Mouse (Mus musculus) lung, postnatal 0 days (tissue): ENCODE results near the gene Rad18. TPM values are rescaled to one million over a fixed set of nuclear protein-coding genes. Genes with fewer than 3 reads are reported as not detected.

Experiments used
- ATAC-seq: fragments of 200-750 bp; cut with Nextera tagmentation; 2 replicates; pipeline ENCODE4 v1.8.0; 2017; ENCODE audit warnings: moderate library complexity
- DNase-seq: peaks from one replicate; pipeline ENCODE4 v3.0.0-alpha.2; 2016; ENCODE audit warnings: low spot score
- H3K27ac ChIP-seq: fragments of 300-500 bp; sonication (generic); 2 replicates; pipeline ENCODE4 v1.5.1; 2014; ENCODE audit warnings: antibody characterized with exemption, mild to moderate bottlenecking, low read length, mixed read lengths
- H3K27me3 ChIP-seq: fragments of 300-500 bp; sonication (generic); replicated peaks from 2 replicates; pipeline ENCODE4 v1.6.1; 2014; ENCODE audit warnings: low read length, mixed read lengths; ENCODE audit not compliant: insufficient read depth
- H3K36me3 ChIP-seq: fragments of 300-500 bp; sonication (generic); 2 replicates; pipeline ENCODE4 v1.6.1; 2014; ENCODE audit warnings: low read length, mixed read lengths; ENCODE audit not compliant: insufficient read depth
- H3K4me1 ChIP-seq: fragments of 300-500 bp; sonication (generic); 2 replicates; pipeline ENCODE4 v1.6.1; 2014; ENCODE audit warnings: antibody characterized with exemption, low read depth, low read length, mixed read lengths; ENCODE audit not compliant: insufficient read depth
- H3K4me2 ChIP-seq: fragments of 300-500 bp; sonication (generic); replicated peaks from 2 replicates; pipeline ENCODE4 v1.6.1; 2014; ENCODE audit warnings: low read depth, mild to moderate bottlenecking, low read length, moderate library complexity, mixed read lengths
- H3K4me3 ChIP-seq: fragments of 300-500 bp; sonication (generic); 2 replicates; pipeline ENCODE4 v1.5.1; 2014; ENCODE audit warnings: low read depth, low read length
- H3K9ac ChIP-seq: fragments of 300-500 bp; sonication (generic); replicated peaks from 2 replicates; pipeline ENCODE4 v1.6.1; 2014; ENCODE audit warnings: low read depth, mild to moderate bottlenecking
- H3K9me3 ChIP-seq: fragments of 300-500 bp; sonication (generic); 2 replicates; pipeline ENCODE4 v1.6.1; 2016; ENCODE audit warnings: low read length, mixed read lengths
- CTCF ChIP-seq: IDR thresholded peaks from 2 replicates; pipeline ENCODE4 v1.5.1; 2016; ENCODE audit warnings: antibody characterized with exemption, mild to moderate bottlenecking
- EP300 ChIP-seq: IDR thresholded peaks from 2 replicates; pipeline ENCODE4 v1.6.1; 2016; ENCODE audit warnings: antibody characterized with exemption, mild to moderate bottlenecking, control low read depth
- WGBS: fragments of 180-500 bp; shearing (Covaris S2); extraction: QIAGEN DNeasy Blood & Tissue Kit; methylation state at CpG from one replicate; pipeline ENCODE4 v1.1.7; 2014; 5-methylcytosine and 5-hydroxymethylcytosine counted together
- polyA plus RNA-seq: library from polyadenylated mRNA; unstranded; fragments of >200 nt; fragmentation: Nextera tagmentation; extraction: Ambion mirVana; gene quantifications from 2 replicates; pipeline ENCODE4 v1.2.1, GENCODE M21; 2015

The Rad18 gene
- polyA plus RNA-seq, 1 experiment from 2014 or later, result 8.1 TPM

DNA sequence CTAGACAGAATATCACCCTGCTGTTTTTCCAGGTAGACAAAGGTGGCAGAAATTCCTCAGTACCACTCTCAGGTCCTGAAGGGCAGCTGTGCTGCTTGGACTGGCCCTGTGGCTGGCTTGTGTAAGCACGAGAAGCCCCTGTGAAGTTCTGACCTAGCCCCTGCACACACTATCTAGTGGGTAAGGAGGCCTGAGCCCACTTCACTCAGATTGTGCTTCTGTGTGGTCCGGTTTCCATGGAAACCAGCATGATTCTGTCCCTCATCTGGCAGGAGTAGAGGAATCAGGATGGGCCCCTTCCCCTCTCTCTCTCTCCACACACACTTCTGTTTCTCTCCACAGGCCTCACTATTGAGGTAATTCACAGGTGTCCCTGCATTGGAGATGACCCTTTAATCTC, 38.6 kb upstream of the Rad18 start:
- Histone ChIP-seq H3K4me3 (no peak overlapping the region), H3K27me3 (no peaks in the 10 kb centered on the region), H3K9ac (no peak overlapping the region), H3K4me2 (no peak overlapping the region), H3K27ac (no peak overlapping the region), H3K4me1 (no peaks in the 10 kb centered on the region), H3K9me3 (no peaks in the 10 kb centered on the region), H3K36me3 (no peaks in the 10 kb centered on the region)
- no peak for ATAC-seq
- 82% methylated on average over 2 of the region's 2 CpGs for WGBS
- TF ChIP-seq EP300, result no peak
- no peak for TF ChIP-seq CTCF
- no peak for DNase-seq

DNA sequence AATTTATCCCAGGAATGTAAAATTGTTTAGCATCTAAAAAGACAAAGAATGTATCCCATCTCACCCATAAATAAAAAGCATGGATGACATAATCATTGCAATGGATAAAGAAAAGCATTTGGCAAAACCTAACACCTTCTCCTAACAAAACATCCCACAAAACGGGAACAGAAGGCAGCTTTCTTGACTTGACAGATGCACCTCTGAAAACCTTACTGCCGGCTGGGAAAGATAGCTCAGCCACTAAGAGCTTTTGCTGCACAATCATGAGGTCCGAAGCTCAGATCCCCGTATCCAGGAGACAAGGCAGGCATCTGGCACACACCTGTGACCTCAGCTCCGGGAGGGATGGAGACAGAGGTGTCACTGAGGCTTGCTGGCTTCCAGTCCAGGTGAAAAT, 37.5 kb upstream of the Rad18 start:
- 66% methylated on average over 5 of the region's 5 CpGs for WGBS
- ATAC-seq (no peak), DNase-seq (no peak)
- H3K27me3 ChIP-seq, result no peaks in the 10 kb centered on the region
- no peak for TF ChIP-seq EP300
- no peak for TF ChIP-seq CTCF
- no peak overlapping the region for H3K27ac ChIP-seq
- H3K36me3 ChIP-seq, result no peaks in the 10 kb centered on the region
- no peaks in the 10 kb centered on the region for H3K4me1 ChIP-seq
- no peak overlapping the region for H3K4me3 ChIP-seq
- H3K9ac ChIP-seq, result no peak overlapping the region
- no peaks in the 10 kb centered on the region for H3K9me3 ChIP-seq
- H3K4me2 ChIP-seq, result no peak overlapping the region

DNA sequence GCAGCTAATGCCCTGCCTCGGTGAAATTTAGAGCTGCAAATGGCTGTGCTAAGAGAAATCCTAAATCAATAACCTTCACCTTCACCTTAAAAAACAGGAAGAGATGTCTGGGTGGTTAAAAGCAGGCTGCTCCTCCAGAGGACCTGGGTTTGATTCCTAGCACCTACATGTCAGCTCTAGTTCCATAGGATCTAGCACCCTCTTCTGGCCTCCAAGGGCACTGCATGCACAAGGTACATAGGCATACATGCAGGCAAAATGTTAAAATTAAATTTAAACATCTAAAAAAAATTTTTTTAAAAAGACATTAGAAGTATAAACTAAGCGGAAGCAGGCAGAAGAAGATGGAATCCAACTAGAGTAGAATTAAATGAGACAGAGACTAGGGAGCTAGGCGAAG, 35.9 kb upstream of the Rad18 start:
- Histone ChIP-seq H3K4me3 (no peak overlapping the region), H3K27me3 (no peaks in the 10 kb centered on the region), H3K4me1 (no peaks in the 10 kb centered on the region), H3K36me3 (no peaks in the 10 kb centered on the region), H3K9ac (no peak overlapping the region), H3K4me2 (no peak overlapping the region), H3K27ac (no peak overlapping the region), H3K9me3 (no peaks in the 10 kb centered on the region)
- no peak for DNase-seq
- 96% methylated on average over 3 of the region's 3 CpGs for WGBS
- TF ChIP-seq CTCF, result peak; percentile 43
- TF ChIP-seq EP300, result no peak
- ATAC-seq, result no peak

DNA sequence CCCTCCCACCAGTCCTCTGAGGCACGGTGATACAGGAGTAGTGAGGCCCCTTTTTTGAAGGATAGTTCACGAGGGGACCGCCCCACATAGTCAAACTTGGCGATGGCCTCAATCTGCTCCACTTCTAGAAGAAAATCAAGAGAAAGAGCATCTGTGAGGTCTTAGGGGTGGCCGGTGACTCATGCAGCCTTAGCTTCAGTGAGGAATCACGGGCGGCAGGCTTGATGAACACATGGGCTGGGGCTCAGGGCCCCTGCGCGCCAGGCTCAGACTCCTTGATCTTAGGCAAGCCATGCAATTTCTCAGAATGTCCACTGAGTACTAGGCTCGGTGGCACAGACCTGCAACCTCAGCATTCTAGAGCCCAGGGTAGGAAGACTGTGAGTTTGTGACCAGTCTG, 34.9 kb upstream of the Rad18 start:
- DNase-seq (no peak), ATAC-seq (no peak)
- Histone ChIP-seq H3K36me3 (no peaks in the 10 kb centered on the region), H3K4me2 (no peak overlapping the region), H3K4me1 (no peaks in the 10 kb centered on the region), H3K4me3 (no peak overlapping the region), H3K27ac (no peak overlapping the region), H3K9me3 (no peaks in the 10 kb centered on the region), H3K9ac (no peak overlapping the region), H3K27me3 (no peaks in the 10 kb centered on the region)
- 93% methylated on average over 10 of the region's 10 CpGs for WGBS
- TF ChIP-seq EP300, result no peak
- TF ChIP-seq CTCF, result no peak

DNA sequence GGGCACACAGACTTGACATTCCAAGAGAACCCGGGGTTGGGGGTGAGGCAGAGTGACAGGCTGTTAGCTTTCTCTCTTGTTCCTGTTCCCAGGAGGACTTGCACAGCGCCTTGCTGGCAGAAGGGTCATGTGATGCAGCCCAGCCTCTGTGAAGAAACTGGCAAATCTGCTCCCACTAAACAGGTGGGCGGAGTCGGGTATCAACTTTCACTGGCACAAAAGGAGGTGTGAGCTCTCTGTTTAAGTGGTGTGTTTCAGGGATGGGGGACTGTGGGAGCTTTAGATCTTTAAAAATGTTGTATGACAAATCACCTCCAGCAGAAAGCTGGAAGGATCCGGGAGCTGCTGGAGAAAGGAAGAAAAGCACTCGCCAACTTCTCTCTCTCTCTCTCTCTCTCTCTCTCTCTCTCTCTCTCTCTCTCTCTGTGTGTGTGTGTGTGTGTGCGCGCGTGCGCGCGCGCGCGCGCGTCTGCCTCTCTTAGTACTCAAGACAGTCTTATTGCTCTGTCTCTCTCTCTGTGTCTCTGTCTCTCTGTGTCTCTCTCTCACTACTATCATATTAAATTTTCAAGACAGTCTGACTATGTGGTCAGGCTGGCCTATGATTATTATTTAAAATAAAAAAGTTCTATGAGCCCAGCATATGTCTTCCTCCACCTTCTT, 32.4 kb upstream of the Rad18 start:
- Histone ChIP-seq H3K9me3 (no peaks in the 10 kb centered on the region), H3K27ac (no peak overlapping the region), H3K9ac (no peak overlapping the region), H3K27me3 (no peaks in the 10 kb centered on the region), H3K4me3 (peak overlapping the region; percentile 10; the same call in 1 of the 2 replicates), H3K4me1 (no peaks in the 10 kb centered on the region), H3K4me2 (peak overlapping the region; percentile 42), H3K36me3 (no peaks in the 10 kb centered on the region)
- DNase-seq, result peak; percentile 92
- 2% methylated on average over 17 of the region's 17 CpGs for WGBS
- ATAC-seq, result peak; percentile 92
- TF ChIP-seq CTCF, result no peak
- peak; percentile 52; the same call in 1 of the 2 replicates for TF ChIP-seq EP300

DNA sequence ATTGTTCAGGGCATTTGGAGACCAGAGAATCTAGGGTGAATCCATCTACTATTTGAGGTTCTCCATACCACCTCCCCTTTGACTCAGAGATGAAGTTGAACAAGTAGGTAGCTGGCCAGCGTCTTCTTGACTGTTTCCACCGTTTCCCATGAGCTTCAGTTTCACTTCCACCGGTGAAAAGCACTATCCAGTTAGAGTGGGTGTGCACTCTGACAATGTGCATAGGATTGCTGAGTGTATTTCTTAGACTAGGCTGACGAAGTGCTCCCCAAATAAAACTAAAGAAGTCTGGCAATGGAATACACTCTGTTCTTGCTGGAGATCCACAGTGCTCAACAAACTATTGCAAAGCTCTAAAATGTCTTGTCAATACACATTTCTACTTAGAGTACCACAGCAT, 29.0 kb upstream of the Rad18 start:
- TF ChIP-seq CTCF (no peak), EP300 (no peak)
- H3K36me3 ChIP-seq, result no peaks in the 10 kb centered on the region

More for the DNA sequence above, 29.0 kb upstream of the Rad18 start:
- H3K4me3 ChIP-seq, result no peak overlapping the region
- WGBS, result 82% methylated on average over 4 of the region's 4 CpGs
- H3K9ac ChIP-seq, result no peak overlapping the region
- no peak overlapping the region for H3K27ac ChIP-seq
- H3K4me1 ChIP-seq, result no peaks in the 10 kb centered on the region
- no peak for DNase-seq
- no peaks in the 10 kb centered on the region for H3K9me3 ChIP-seq
- ATAC-seq, result no peak
- H3K4me2 ChIP-seq, result no peak overlapping the region
- no peaks in the 10 kb centered on the region for H3K27me3 ChIP-seq
